In the genomic region with DNA sequence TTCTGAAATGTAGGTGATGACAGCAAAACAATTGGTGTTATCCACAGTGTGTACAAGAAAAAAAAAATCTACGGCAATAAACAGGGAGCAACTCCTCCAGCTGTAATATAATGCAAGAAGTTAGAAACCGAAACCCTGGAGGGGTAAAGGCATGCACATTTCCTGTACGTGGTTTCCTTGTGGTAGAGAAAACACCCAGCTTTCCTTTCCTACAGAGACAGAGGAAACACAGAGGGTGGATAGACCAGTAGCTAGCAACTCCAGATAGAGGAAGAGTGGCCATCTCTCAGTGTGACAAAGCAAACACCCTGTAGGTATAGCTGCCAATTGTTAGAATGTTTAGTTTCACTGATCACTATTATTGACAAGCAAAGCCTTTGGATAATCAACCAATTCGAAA, we compare ENCODE assay signal across 20 mouse cellular contexts.
DNase-seq lines count a peak whose midpoint lies in the region; ATAC-seq lines count a peak whose summit lies in the region.
"Had no signal": no experiment of that assay in that cellular context is flagged by ENCODE, and none has a peak within 500 bp of the region (broad histone marks: within the 10 kb centered on the region; RNA-seq: fewer than 3 reads in every experiment).

No protein-coding gene starts in this region.

- no peaks in the 10 kb centered on the region for H3K27me3 ChIP-seq in embryonic facial prominence, embryonic 14.5 days (replicated peaks; ENCODE audit: control insufficient read depth, insufficient read depth, low read length)
- no peaks in the 10 kb centered on the region for H3K27me3 ChIP-seq in embryonic facial prominence, embryonic 10.5 days (replicated peaks; ENCODE audit: low read depth, poor library complexity, severe bottlenecking)
- H3K27me3 ChIP-seq: forebrain, embryonic 12.5 days; heart, embryonic 12.5 days; Patski had no signal

- peak; percentile 4 for DNase-seq in embryonic facial prominence, embryonic 14.5 days (ENCODE audit: low spot score)
- no peak for DNase-seq in embryonic facial prominence, embryonic 10.5 days (ENCODE audit: low spot score)
- peak; percentile 80 for DNase-seq in 416B (ENCODE audit: low read depth)
- DNase-seq in lung, postnatal 10 days: no peak
- DNase-seq: adrenal gland, postnatal 25 days; cerebellum, adult 8-10 months; cerebellum, postnatal 36 days; gastrocnemius, postnatal 14 days; heart, postnatal 36 days had no signal

- no peak overlapping the region for H3K4me3 ChIP-seq in embryonic facial prominence, embryonic 14.5 days (ENCODE audit: low read depth, low read length)
- H3K4me3 ChIP-seq in embryonic facial prominence, embryonic 10.5 days: no peak overlapping the region
- H3K4me3 ChIP-seq: forebrain, embryonic 12.5 days; heart, embryonic 12.5 days had no signal

- no peak for ATAC-seq in embryonic facial prominence, embryonic 14.5 days (ENCODE audit: low read depth)
- ATAC-seq in granulocyte monocyte progenitor cell, adult 5-6 weeks (replicated peaks; ENCODE audit: poor library complexity, severe bottlenecking): peak; percentile 99
- ATAC-seq in megakaryocyte progenitor cell, adult 5-6 weeks (replicated peaks; ENCODE audit: poor library complexity): peak; percentile 100
- no peak for ATAC-seq in inflammation-experienced regulatory T-cells, adult 6 months
- no peak for ATAC-seq in erythroid progenitor cell, adult 5-6 weeks (replicated peaks; ENCODE audit: low FRiP score, poor library complexity, severe bottlenecking)
- ATAC-seq: activated CD4-positive, CD25-positive, alpha-beta regulatory T cell, adult 4 months; forebrain, embryonic 16.5 days; intestine, embryonic 16.5 days; Patski had no signal

- no peak overlapping the region for H3K4me2 ChIP-seq in embryonic facial prominence, embryonic 14.5 days (ENCODE audit: low read depth, low read length)
- H3K4me2 ChIP-seq: forebrain, embryonic 12.5 days; heart, embryonic 12.5 days; hindbrain, embryonic 14.5 days had no signal

- no peak overlapping the region for H3K27ac ChIP-seq in embryonic facial prominence, embryonic 14.5 days (replicated peaks; ENCODE audit: low read depth, low read length)
- no peak overlapping the region for H3K27ac ChIP-seq in embryonic facial prominence, embryonic 10.5 days (replicated peaks)
- H3K27ac ChIP-seq: forebrain, embryonic 12.5 days; hindbrain, embryonic 14.5 days had no signal

- no peaks in the 10 kb centered on the region for H3K36me3 ChIP-seq in embryonic facial prominence, embryonic 14.5 days (ENCODE audit: control insufficient read depth, insufficient read depth, low read length)
- no peaks in the 10 kb centered on the region for H3K36me3 ChIP-seq in embryonic facial prominence, embryonic 10.5 days (replicated peaks)
- H3K36me3 ChIP-seq: forebrain, embryonic 12.5 days; heart, embryonic 12.5 days had no signal

- WGBS in embryonic facial prominence, embryonic 14.5 days: 48% methylated on average over 4 of the region's 4 CpGs
- 62% methylated on average over 4 of the region's 4 CpGs for WGBS in embryonic facial prominence, embryonic 10.5 days

- H3K9ac ChIP-seq in embryonic facial prominence, embryonic 14.5 days (ENCODE audit: low read depth, low read length): no peak overlapping the region
- H3K9ac ChIP-seq: forebrain, embryonic 12.5 days; heart, embryonic 12.5 days; hindbrain, embryonic 14.5 days had no signal

- no peaks in the 10 kb centered on the region for H3K9me3 ChIP-seq in embryonic facial prominence, embryonic 14.5 days (ENCODE audit: control insufficient read depth, low read length)
- H3K9me3 ChIP-seq in embryonic facial prominence, embryonic 10.5 days: no peaks in the 10 kb centered on the region
- H3K9me3 ChIP-seq: forebrain, embryonic 12.5 days; heart, embryonic 12.5 days had no signal

- H3K4me1 ChIP-seq in embryonic facial prominence, embryonic 14.5 days (ENCODE audit: control insufficient read depth, insufficient read depth, low read length): no peaks in the 10 kb centered on the region
- no peaks in the 10 kb centered on the region for H3K4me1 ChIP-seq in embryonic facial prominence, embryonic 10.5 days
- H3K4me1 ChIP-seq: heart, embryonic 12.5 days had no signal

Comparison
In these comparisons a context has a peak if more than half of its experiments do, and no peak if none do; other contexts are left out.
1. DNase-seq: peak in embryonic facial prominence, embryonic 14.5 days (single experiment) and 416B (single experiment); none in embryonic facial prominence, embryonic 10.5 days (single experiment) and lung, postnatal 10 days (single experiment).
2. ATAC-seq: peak in granulocyte monocyte progenitor cell, adult 5-6 weeks (single experiment) and megakaryocyte progenitor cell, adult 5-6 weeks (single experiment); none in embryonic facial prominence, embryonic 14.5 days (single experiment), inflammation-experienced regulatory T-cells, adult 6 months (single experiment) and erythroid progenitor cell, adult 5-6 weeks (single experiment).